Mouse (Mus musculus) myocyte (in vitro differentiated cells): ENCODE data around the gene Mast4.

ENCODE experiments used
- E2F4 ChIP-seq: IDR thresholded peaks from one replicate; pipeline ENCODE4 v1.6.1; 2011; ENCODE audit warnings: mild to moderate bottlenecking, control low read depth, moderate library complexity; ENCODE audit not compliant: insufficient read depth
- MYOD1 ChIP-seq, 3 experiments: IDR thresholded peaks; one replicate each; pipeline ENCODE4 v1.6.1; 2011; ENCODE audit warnings: control low read depth in 2 of 3, low read depth in 2 of 3, mild to moderate bottlenecking in 2 of 3, moderate library complexity in 1 of 3; ENCODE audit not compliant: insufficient read length in 2 of 3, control insufficient read depth in 1 of 3
- MYOG ChIP-seq, 3 experiments: IDR thresholded peaks; one replicate each; pipeline ENCODE4 v1.6.1; 2011; ENCODE audit warnings: control low read depth in 2 of 3, low read depth in 2 of 3, mild to moderate bottlenecking in 2 of 3; ENCODE audit not compliant: insufficient read length in 2 of 3, control insufficient read depth in 1 of 3, insufficient read depth in 1 of 3
- POLR2A ChIP-seq: IDR thresholded peaks from one replicate; pipeline ENCODE4 v1.6.1; 2011; ENCODE audit warnings: low read depth, mild to moderate bottlenecking, control low read depth, moderate library complexity; ENCODE audit not compliant: insufficient read length
- USF1 ChIP-seq: IDR thresholded peaks from one replicate; pipeline ENCODE4 v1.6.1; 2011; ENCODE audit warnings: low read depth, mild to moderate bottlenecking, control low read depth, moderate library complexity

DNA sequence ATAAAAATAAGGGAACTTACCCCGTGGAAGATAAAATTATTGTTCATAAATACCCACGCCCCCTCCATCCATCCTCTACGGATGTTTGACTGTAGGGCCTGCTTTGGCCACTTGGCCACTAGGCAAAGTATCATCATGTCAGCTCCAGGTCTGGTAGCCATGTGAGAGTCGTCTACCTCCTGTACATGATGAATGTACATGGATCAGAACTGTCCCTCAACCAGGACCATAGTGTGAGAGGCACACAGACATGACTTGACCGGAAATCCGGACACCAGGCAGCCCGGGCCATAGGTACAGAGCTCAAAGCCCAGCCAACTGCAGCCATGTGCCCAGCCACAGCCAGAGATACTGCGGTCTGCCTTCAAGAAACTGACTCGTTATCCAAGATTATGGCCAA lies 210.6 kb downstream of the Mast4 start:
- TF ChIP-seq POLR2A (no peak), USF1 (no peak), E2F4 (no peak), MYOG (IDR thresholded peaks at IDR 0.05; ENCODE audit: control insufficient read depth in 1 of 3, insufficient read depth in 1 of 3, insufficient read length in 2 of 3, low read depth in 2 of 3) (no peak), MYOD1 (IDR thresholded peaks at IDR 0.05; ENCODE audit: control insufficient read depth in 1 of 3, insufficient read length in 2 of 3, low read depth in 2 of 3) (no peak)
